In genomic region chr1:156090042-156090441, GRCm38 (mm10) we compare ENCODE assay signal across 15 mouse cellular contexts. TPM values are rescaled to one million over a fixed set of nuclear protein-coding genes. Genes with fewer than 3 reads are reported as not detected.
DNase-seq lines count a peak whose midpoint lies in the region; ATAC-seq and TF ChIP-seq lines count a peak whose summit lies in the region.
"Had no signal": no experiment of that assay in that cellular context is flagged by ENCODE, and none has a peak within 500 bp of the region (broad histone marks: within the 10 kb centered on the region; RNA-seq: fewer than 3 reads in every experiment).

No protein-coding gene starts in this region.

- TF ChIP-seq CTCF in layer of hippocampus, adult 2 months (conservative IDR thresholded peaks at IDR 0.05), result no peak

- peak overlapping the region; percentile 44; the same call in 1 of the 2 replicates for H3K27ac ChIP-seq in forebrain, embryonic 10.5 days
- no peak overlapping the region for H3K27ac ChIP-seq in forebrain, embryonic 15.5 days (replicated peaks)
- H3K27ac ChIP-seq in neural tube, embryonic 11.5 days (ENCODE audit: low read depth, low read length), result peak overlapping the region; percentile 50; the same call in 1 of the 2 replicates
- H3K27ac ChIP-seq in neural tube, embryonic 15.5 days (replicated peaks), result no peak overlapping the region
- peak overlapping the region; percentile 55 for H3K27ac ChIP-seq in hindbrain, embryonic 12.5 days
- H3K27ac ChIP-seq in neural tube, embryonic 14.5 days (ENCODE audit: low read depth, low read length), result no peak overlapping the region
- H3K27ac ChIP-seq in layer of hippocampus, adult 2 months, result no peak overlapping the region

- H3K27me3 ChIP-seq in forebrain, embryonic 10.5 days (ENCODE audit: poor library complexity, severe bottlenecking), result 0 out of 2 replicates have a peak, but pooled peaks cover 4% of the 10 kb centered on the region
- H3K27me3 ChIP-seq in forebrain, embryonic 15.5 days, result no peaks in the 10 kb centered on the region
- H3K27me3 ChIP-seq in neural tube, embryonic 11.5 days (ENCODE audit: control insufficient read depth, insufficient read depth, low read length), result no peaks in the 10 kb centered on the region
- H3K27me3 ChIP-seq in neural tube, embryonic 15.5 days (replicated peaks), result 0 out of 2 replicates have a peak, but pooled peaks cover 3% of the 10 kb centered on the region
- H3K27me3 ChIP-seq in hindbrain, embryonic 12.5 days, result no peaks in the 10 kb centered on the region
- no peaks in the 10 kb centered on the region for H3K27me3 ChIP-seq in neural tube, embryonic 14.5 days (ENCODE audit: control insufficient read depth, insufficient read depth, low read length)
- H3K27me3 ChIP-seq: heart, embryonic 12.5 days had no signal

- H3K4me3 ChIP-seq in forebrain, embryonic 10.5 days, result no peak overlapping the region
- no peak overlapping the region for H3K4me3 ChIP-seq in forebrain, embryonic 15.5 days
- H3K4me3 ChIP-seq in neural tube, embryonic 11.5 days (ENCODE audit: low read depth, low read length), result no peak overlapping the region
- no peak overlapping the region for H3K4me3 ChIP-seq in neural tube, embryonic 15.5 days (replicated peaks)
- no peak overlapping the region for H3K4me3 ChIP-seq in hindbrain, embryonic 12.5 days
- no peak overlapping the region for H3K4me3 ChIP-seq in neural tube, embryonic 14.5 days (ENCODE audit: low read depth, low read length)
- H3K4me3 ChIP-seq in layer of hippocampus, adult 2 months, result no peak overlapping the region
- H3K4me3 ChIP-seq: erythroblast, embryonic 14.5 days; heart, embryonic 12.5 days had no signal

- 57% methylated on average over 4 of the region's 4 CpGs for WGBS in forebrain, embryonic 10.5 days
- WGBS in forebrain, embryonic 15.5 days, result 41% methylated on average over 4 of the region's 4 CpGs
- 44% methylated on average over 4 of the region's 4 CpGs for WGBS in neural tube, embryonic 11.5 days
- 19% methylated on average over 4 of the region's 4 CpGs for WGBS in neural tube, embryonic 15.5 days
- WGBS in hindbrain, embryonic 12.5 days, result 45% methylated on average over 4 of the region's 4 CpGs
- WGBS in neural tube, embryonic 14.5 days, result 24% methylated on average over 4 of the region's 4 CpGs

- H3K4me2 ChIP-seq in forebrain, embryonic 15.5 days (replicated peaks), result no peak overlapping the region
- H3K4me2 ChIP-seq in neural tube, embryonic 11.5 days (ENCODE audit: low read depth), result no peak overlapping the region
- no peak overlapping the region for H3K4me2 ChIP-seq in neural tube, embryonic 15.5 days
- H3K4me2 ChIP-seq in hindbrain, embryonic 12.5 days (replicated peaks), result no peak overlapping the region
- H3K4me2 ChIP-seq in neural tube, embryonic 14.5 days (ENCODE audit: low read depth, low read length), result no peak overlapping the region
- H3K4me2 ChIP-seq: heart, embryonic 12.5 days had no signal

- H3K9me3 ChIP-seq in forebrain, embryonic 10.5 days, result no peaks in the 10 kb centered on the region
- no peaks in the 10 kb centered on the region for H3K9me3 ChIP-seq in forebrain, embryonic 15.5 days
- no peaks in the 10 kb centered on the region for H3K9me3 ChIP-seq in neural tube, embryonic 11.5 days (ENCODE audit: control insufficient read depth, low read length)
- no peaks in the 10 kb centered on the region for H3K9me3 ChIP-seq in neural tube, embryonic 15.5 days (replicated peaks)
- H3K9me3 ChIP-seq in hindbrain, embryonic 12.5 days (replicated peaks), result no peaks in the 10 kb centered on the region
- no peaks in the 10 kb centered on the region for H3K9me3 ChIP-seq in neural tube, embryonic 14.5 days (ENCODE audit: control insufficient read depth, low read length)
- H3K9me3 ChIP-seq: G1E; heart, embryonic 12.5 days had no signal

- H3K9ac ChIP-seq in forebrain, embryonic 15.5 days (replicated peaks), result no peak overlapping the region
- H3K9ac ChIP-seq in neural tube, embryonic 11.5 days (ENCODE audit: low read length), result no peak overlapping the region
- no peak overlapping the region for H3K9ac ChIP-seq in neural tube, embryonic 15.5 days (replicated peaks)
- H3K9ac ChIP-seq in hindbrain, embryonic 12.5 days, result no peak overlapping the region
- no peak overlapping the region for H3K9ac ChIP-seq in neural tube, embryonic 14.5 days (replicated peaks; ENCODE audit: low read depth, low read length)
- H3K9ac ChIP-seq: heart, embryonic 12.5 days had no signal

- DNase-seq in forebrain, embryonic 10.5 days (ENCODE audit: extremely low spot score, low spot score), result no peak
- peak; percentile 67 for DNase-seq in neural tube, embryonic 11.5 days (ENCODE audit: low spot score)
- DNase-seq in layer of hippocampus, postnatal 36 days, result no peak
- no peak for DNase-seq in layer of hippocampus, adult 2 months (ENCODE audit: low spot score in 2 of 2)
- DNase-seq: cerebellum, postnatal 25 days; gastrocnemius, postnatal 14 days; lung, adult 2 months; right cerebral cortex, adult 18-20 months had no signal

- H3K36me3 ChIP-seq in forebrain, embryonic 10.5 days (replicated peaks), result no peaks in the 10 kb centered on the region
- H3K36me3 ChIP-seq in forebrain, embryonic 15.5 days, result no peaks in the 10 kb centered on the region
- no peaks in the 10 kb centered on the region for H3K36me3 ChIP-seq in neural tube, embryonic 11.5 days (ENCODE audit: control insufficient read depth, insufficient read depth, low read length)
- no peaks in the 10 kb centered on the region for H3K36me3 ChIP-seq in neural tube, embryonic 15.5 days
- H3K36me3 ChIP-seq in hindbrain, embryonic 12.5 days, result no peaks in the 10 kb centered on the region
- no peaks in the 10 kb centered on the region for H3K36me3 ChIP-seq in neural tube, embryonic 14.5 days (ENCODE audit: control insufficient read depth, insufficient read depth, low read length)
- H3K36me3 ChIP-seq: G1E; heart, embryonic 12.5 days had no signal

- ATAC-seq in forebrain, embryonic 15.5 days (replicated peaks), result no peak
- peak; percentile 79 for ATAC-seq in neural tube, embryonic 11.5 days (ENCODE audit: insufficient read depth, low FRiP score, low TSS enrichment)
- no peak for ATAC-seq in neural tube, embryonic 15.5 days (ENCODE audit: low FRiP score)
- ATAC-seq in hindbrain, embryonic 12.5 days (ENCODE audit: low FRiP score), result peak; percentile 94
- peak; percentile 88 for ATAC-seq in neural tube, embryonic 14.5 days (ENCODE audit: low read depth)

- peaks cover 21% of the 10 kb centered on the region for H3K4me1 ChIP-seq in forebrain, embryonic 10.5 days
- H3K4me1 ChIP-seq in forebrain, embryonic 15.5 days, result no peaks in the 10 kb centered on the region
- H3K4me1 ChIP-seq in neural tube, embryonic 11.5 days (ENCODE audit: control insufficient read depth, insufficient read depth, low read length), result no peaks in the 10 kb centered on the region
- H3K4me1 ChIP-seq in neural tube, embryonic 15.5 days, result peaks cover 5% of the 10 kb centered on the region; the same call in 1 of the 2 replicates
- peaks cover 17% of the 10 kb centered on the region for H3K4me1 ChIP-seq in hindbrain, embryonic 12.5 days
- 0 out of 2 replicates have a peak, but pooled peaks cover 3% of the 10 kb centered on the region for H3K4me1 ChIP-seq in neural tube, embryonic 14.5 days (ENCODE audit: control insufficient read depth, insufficient read depth, low read length)

RNA-seq across cellular contexts. Expression of gene Tor1aip1, which starts 53.8 kb away (rescaled TPM):
- polyA plus RNA-seq in forebrain, embryonic 10.5 days (2016; fragmentation: Nextera tagmentation; extraction: Ambion mirVana), result 39.0 and 42.2 TPM in 2 replicates
- polyA plus RNA-seq in forebrain, embryonic 15.5 days (2015; fragmentation: Nextera tagmentation; extraction: Ambion mirVana), result 24.9 and 25.2 TPM in 2 replicates
- polyA plus RNA-seq in neural tube, embryonic 11.5 days (2014; fragmentation: Nextera tagmentation; extraction: Ambion mirVana), result 32.6 and 40.6 TPM in 2 replicates
- 20.4 and 22.6 TPM in 2 replicates for polyA plus RNA-seq in neural tube, embryonic 15.5 days (2015; fragmentation: Nextera tagmentation; extraction: Ambion mirVana)
- 37.2 and 43.1 TPM in 2 replicates for polyA plus RNA-seq in hindbrain, embryonic 12.5 days (2016; fragmentation: Nextera tagmentation; extraction: Ambion mirVana)
- polyA plus RNA-seq in neural tube, embryonic 14.5 days (2014; fragmentation: Nextera tagmentation; extraction: Ambion mirVana), result 19.1 and 21.5 TPM in 2 replicates
- total RNA-seq in layer of hippocampus, postnatal 36 days (2021), result 10 to 100 TPM; 33.6 to 34.8 TPM
- 10 to 100 TPM; 32.7 to 33.6 TPM for total RNA-seq in layer of hippocampus, adult 2 months (2021)

RNA-seq across cellular contexts. Expression of gene Tor1aip2, which starts 54.8 kb away (rescaled TPM):
- 104 and 108 TPM in 2 replicates for polyA plus RNA-seq in forebrain, embryonic 10.5 days (2016; fragmentation: Nextera tagmentation; extraction: Ambion mirVana)
- polyA plus RNA-seq in forebrain, embryonic 15.5 days (2015; fragmentation: Nextera tagmentation; extraction: Ambion mirVana), result 69.7 and 73.6 TPM in 2 replicates
- 116 and 125 TPM in 2 replicates for polyA plus RNA-seq in neural tube, embryonic 11.5 days (2014; fragmentation: Nextera tagmentation; extraction: Ambion mirVana)
- polyA plus RNA-seq in neural tube, embryonic 15.5 days (2015; fragmentation: Nextera tagmentation; extraction: Ambion mirVana), result 60.0 and 75.9 TPM in 2 replicates
- polyA plus RNA-seq in hindbrain, embryonic 12.5 days (2016; fragmentation: Nextera tagmentation; extraction: Ambion mirVana), result 91.7 and 94.1 TPM in 2 replicates
- 61.0 and 71.5 TPM in 2 replicates for polyA plus RNA-seq in neural tube, embryonic 14.5 days (2014; fragmentation: Nextera tagmentation; extraction: Ambion mirVana)
- 10 to 100 TPM; 54.7 to 63.6 TPM for total RNA-seq in layer of hippocampus, postnatal 36 days (2021)
- 10 to 100 TPM; 48.4 to 55.1 TPM for total RNA-seq in layer of hippocampus, adult 2 months (2021)

Comparison
In these comparisons a context has a peak if more than half of its experiments do, and no peak if none do; other contexts are left out.
1. H3K27ac ChIP-seq: peak in forebrain, embryonic 10.5 days (single experiment), neural tube, embryonic 11.5 days (single experiment) and hindbrain, embryonic 12.5 days (single experiment); none in forebrain, embryonic 15.5 days (single experiment), neural tube, embryonic 15.5 days (single experiment), neural tube, embryonic 14.5 days (single experiment) and layer of hippocampus, adult 2 months (single experiment).
2. ATAC-seq: peak in neural tube, embryonic 11.5 days (single experiment), hindbrain, embryonic 12.5 days (single experiment) and neural tube, embryonic 14.5 days (single experiment); none in forebrain, embryonic 15.5 days (single experiment) and neural tube, embryonic 15.5 days (single experiment).